Mouse (Mus musculus) limb, embryonic 13.5 days (tissue): ENCODE results near the gene 2310061I04Rik. TPM values are rescaled to one million over a fixed set of nuclear protein-coding genes. Genes with fewer than 3 reads are reported as not detected.
"Not testable (repeated sequence)": the region's sequence is repeated elsewhere in the genome, so short reads cannot be mapped to it uniquely, and the experiment has no call there.

Experiments used
- ATAC-seq: fragments of 200-750 bp; cut with Nextera tagmentation; 2 replicates; pipeline ENCODE4 v1.8.0; 2017; ENCODE audit warnings: low read depth, moderate number of reproducible peaks, moderate TSS enrichment; ENCODE audit not compliant: low FRiP score
- H3K27ac ChIP-seq: fragments of 300-500 bp; sonication (generic); 2 replicates; pipeline ENCODE4 v1.5.1; 2015; ENCODE audit warnings: inconsistent platforms, mild to moderate bottlenecking, moderate library complexity
- H3K27me3 ChIP-seq: fragments of 300-500 bp; sonication (generic); 2 replicates; pipeline ENCODE4 v1.6.1; 2015; ENCODE audit warnings: mild to moderate bottlenecking, inconsistent platforms
- H3K36me3 ChIP-seq: fragments of 300-500 bp; sonication (generic); 2 replicates; pipeline ENCODE4 v1.6.1; 2015; ENCODE audit warnings: inconsistent platforms, mild to moderate bottlenecking, moderate library complexity
- H3K4me1 ChIP-seq: fragments of 300-500 bp; sonication (generic); 2 replicates; pipeline ENCODE4 v1.6.1; 2015; ENCODE audit warnings: inconsistent platforms
- H3K4me2 ChIP-seq: fragments of 300-500 bp; sonication (generic); replicated peaks from 2 replicates; pipeline ENCODE4 v1.6.1; 2015; ENCODE audit warnings: inconsistent platforms, mild to moderate bottlenecking, moderate library complexity
- H3K4me3 ChIP-seq: fragments of 300-500 bp; sonication (generic); 2 replicates; pipeline ENCODE4 v1.5.1; 2015; ENCODE audit warnings: moderate library complexity, mild to moderate bottlenecking, inconsistent platforms
- H3K9ac ChIP-seq: fragments of 300-500 bp; sonication (generic); 2 replicates; pipeline ENCODE4 v1.6.1; 2015; ENCODE audit warnings: mild to moderate bottlenecking, inconsistent platforms
- H3K9me3 ChIP-seq: fragments of 300-500 bp; sonication (generic); 2 replicates; pipeline ENCODE4 v1.6.1; 2016; ENCODE audit warnings: inconsistent platforms
- WGBS: fragments of 180-500 bp; shearing (Covaris S2); methylation state at CpG from one replicate; pipeline ENCODE4 v1.1.7; 2015; 5-methylcytosine and 5-hydroxymethylcytosine counted together
- polyA plus RNA-seq: library from polyadenylated mRNA; unstranded; fragments of >200 nt; fragmentation: Nextera tagmentation; extraction: Ambion mirVana; gene quantifications from 2 replicates; pipeline ENCODE4 v1.2.1, GENCODE M21; 2015

2310061I04Rik gene
- 21.9 and 25.0 TPM in 2 replicates for polyA plus RNA-seq

DNA sequence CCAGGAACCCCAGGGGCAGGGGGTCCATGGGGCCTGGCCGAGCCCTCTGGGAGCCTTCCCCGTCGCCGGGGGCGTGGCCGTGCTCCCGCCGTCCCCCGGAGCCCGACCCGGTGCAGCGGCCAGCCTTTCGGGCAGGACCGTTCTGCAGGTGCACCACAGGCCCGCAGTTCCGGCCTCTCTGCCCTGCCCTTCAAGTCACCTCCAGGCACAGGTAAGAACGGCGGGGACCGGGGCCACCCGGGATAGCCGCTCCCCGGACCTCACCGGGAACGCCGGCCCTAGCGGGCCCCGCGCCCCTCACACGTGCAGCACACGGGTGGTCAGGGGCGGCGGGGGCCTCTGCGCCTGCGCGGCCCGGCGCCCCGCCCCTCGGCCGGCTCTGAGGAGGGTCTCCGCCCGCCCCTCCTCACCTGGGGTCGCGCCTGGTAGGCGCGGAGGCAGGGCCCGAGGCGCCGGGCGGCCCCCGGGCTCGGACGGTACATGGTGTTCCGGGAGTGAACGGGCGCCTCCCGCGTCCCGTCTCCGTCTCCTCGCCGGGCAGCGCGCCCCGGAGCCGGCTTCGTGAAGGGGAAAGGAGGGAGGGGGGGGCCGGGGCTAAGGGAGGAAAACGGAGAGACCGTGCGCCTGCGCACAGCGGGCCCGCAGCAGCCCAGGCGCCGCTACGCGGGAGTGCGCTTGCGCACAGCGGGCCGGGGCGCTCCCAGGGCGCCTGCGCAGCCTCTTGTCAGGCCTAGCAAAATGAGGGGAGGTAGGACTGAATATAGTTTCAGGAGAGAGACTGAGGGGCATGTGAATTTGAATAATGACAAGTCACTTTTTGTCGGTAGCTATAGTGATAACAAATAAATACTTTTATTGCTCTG lies at the start of gene 2310061I04Rik:
Gene 2310061I04Rik (minus strand): TSS at position 651 of the 863 bp plus-strand sequence.
- peak within 1 kb of the TSS; percentile 86 for H3K9ac ChIP-seq
- H3K4me3 ChIP-seq = peak within 1 kb of the TSS; percentile 81
- peak within 1 kb of the TSS; percentile 84 for H3K27ac ChIP-seq
- H3K4me2 ChIP-seq = peak within 1 kb of the TSS; percentile 100
- peaks cover 20% of the 10 kb centered on the region for H3K4me1 ChIP-seq
- under 1% methylated on average over 73 of the region's 86 CpGs for WGBS
- H3K9me3 ChIP-seq = no peaks in the 10 kb centered on the region
- H3K27me3 ChIP-seq = no peaks in the 10 kb centered on the region
- peaks cover 66% of the 10 kb centered on the region for H3K36me3 ChIP-seq
- peak; percentile 93 for ATAC-seq

GRCm38 (mm10) chr17:35939941-35940340 lies 42.7 kb upstream of the 2310061I04Rik start:
- no peak for ATAC-seq
- WGBS = 60% methylated on average over 1 of the region's 1 CpGs

DNA sequence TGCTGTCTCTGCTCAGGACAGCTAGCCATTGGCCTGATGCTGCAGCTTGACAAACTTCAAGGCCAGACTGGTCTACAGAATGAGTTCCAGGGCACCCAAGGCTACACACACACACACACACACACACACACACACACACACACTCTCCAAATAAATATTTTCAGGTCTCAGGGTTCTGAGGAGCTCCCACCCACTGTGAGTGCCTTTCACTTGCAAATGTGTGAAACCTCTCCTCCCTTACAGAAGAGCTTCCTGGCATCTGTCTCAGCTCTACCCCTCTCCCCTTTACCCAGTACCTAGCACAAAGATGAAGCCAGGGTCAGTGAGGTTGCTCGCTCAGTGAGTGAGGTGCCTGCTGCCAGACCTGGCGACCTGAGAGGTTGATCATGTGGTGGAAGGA lies 41.9 kb upstream of the 2310061I04Rik start:
- WGBS = 48% methylated on average over 2 of the region's 2 CpGs
- Histone ChIP-seq H3K4me2 (no peak overlapping the region), H3K4me1 (no peaks in the 10 kb centered on the region), H3K36me3 (no peaks in the 10 kb centered on the region), H3K27ac (no peak overlapping the region), H3K27me3 (no peaks in the 10 kb centered on the region), H3K9me3 (no peaks in the 10 kb centered on the region), H3K4me3 (no peak overlapping the region), H3K9ac (no peak overlapping the region)
- ATAC-seq = no peak

More at GRCm38 (mm10) chr17:35939941-35940340, 42.7 kb upstream of the 2310061I04Rik start:
- Histone ChIP-seq H3K4me2 (no peak overlapping the region), H3K4me3 (no peak overlapping the region), H3K4me1 (no peaks in the 10 kb centered on the region), H3K27me3 (no peaks in the 10 kb centered on the region), H3K27ac (no peak overlapping the region), H3K9me3 (no peaks in the 10 kb centered on the region), H3K36me3 (no peaks in the 10 kb centered on the region), H3K9ac (no peak overlapping the region)

- no peaks in the 10 kb centered on the region for H3K9me3 ChIP-seq
- no peak overlapping the region for H3K4me3 ChIP-seq
- H3K27ac ChIP-seq = no peak overlapping the region
- no peaks in the 10 kb centered on the region for H3K4me1 ChIP-seq
- H3K27me3 ChIP-seq = no peaks in the 10 kb centered on the region
- H3K4me2 ChIP-seq = no peak overlapping the region
- ATAC-seq = peak; percentile 48; the same call in 1 of the 2 replicates
- WGBS = 49% methylated on average over 2 of the region's 2 CpGs
- no peaks in the 10 kb centered on the region for H3K36me3 ChIP-seq
- no peak overlapping the region for H3K9ac ChIP-seq
These were observed 40.6 kb upstream of the 2310061I04Rik start for GRCm38 (mm10) chr17:35937700-35938348.

DNA sequence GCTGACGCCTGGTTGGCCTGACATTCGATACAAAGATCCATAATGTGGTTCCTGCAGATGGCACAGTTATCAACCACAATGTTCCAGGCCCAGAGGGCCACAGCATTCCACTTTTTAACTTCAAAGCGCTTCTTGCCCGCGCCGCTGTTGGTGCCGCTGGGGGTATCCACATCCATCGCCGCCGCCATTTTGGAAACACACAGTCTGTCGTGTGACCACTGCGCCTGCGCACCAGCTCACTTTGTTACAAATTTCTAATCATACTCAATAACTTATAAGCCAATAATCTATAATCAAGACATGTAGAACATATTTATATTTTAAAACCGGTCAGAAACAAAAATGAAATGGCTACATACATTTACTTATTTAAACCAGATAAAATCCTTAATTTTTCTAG lies 38.5 kb upstream of the 2310061I04Rik start:
- not testable (repeated sequence) for H3K9ac ChIP-seq, H3K9me3 ChIP-seq, H3K4me3 ChIP-seq, H3K4me2 ChIP-seq, H3K27ac ChIP-seq, H3K4me1 ChIP-seq, H3K36me3 ChIP-seq, H3K27me3 ChIP-seq, ATAC-seq
- WGBS = 86% methylated on average over 14 of the region's 14 CpGs

GRCm38 (mm10) chr17:35932608-35933007 lies 35.4 kb upstream of the 2310061I04Rik start:
- 96% methylated on average over 4 of the region's 4 CpGs for WGBS
- Histone ChIP-seq H3K9ac (no peak overlapping the region), H3K4me3 (no peak overlapping the region), H3K27me3 (no peaks in the 10 kb centered on the region), H3K27ac (no peak overlapping the region), H3K4me2 (no peak overlapping the region), H3K4me1 (no peaks in the 10 kb centered on the region), H3K9me3 (no peaks in the 10 kb centered on the region), H3K36me3 (peaks cover 41% of the 10 kb centered on the region)
- ATAC-seq = no peak

DNA sequence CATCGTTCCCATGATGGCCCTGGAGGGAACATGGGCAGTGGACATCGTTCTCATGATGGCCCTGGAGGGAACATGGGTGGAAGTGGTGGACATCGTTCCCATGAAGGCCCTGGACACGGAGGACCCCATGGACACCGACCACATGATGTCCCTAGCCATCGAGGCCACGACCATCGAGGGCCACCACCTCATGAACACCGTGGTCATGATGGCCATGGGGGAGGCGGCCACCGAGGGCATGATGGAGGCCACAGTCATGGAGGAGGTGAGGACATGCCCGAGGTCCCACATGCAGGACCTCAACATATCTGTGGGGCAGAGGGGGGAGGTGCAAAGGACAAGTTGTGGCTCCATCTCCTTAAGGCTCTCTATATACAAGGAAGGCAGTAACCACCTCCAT lies 33.4 kb upstream of the 2310061I04Rik start:
- H3K36me3 ChIP-seq = peaks cover 58% of the 10 kb centered on the region
- no peak overlapping the region for H3K9ac ChIP-seq
- 96% methylated on average over 12 of the region's 12 CpGs for WGBS
- H3K9me3 ChIP-seq = no peaks in the 10 kb centered on the region
- no peak overlapping the region for H3K4me3 ChIP-seq
- H3K4me1 ChIP-seq = no peaks in the 10 kb centered on the region
- no peaks in the 10 kb centered on the region for H3K27me3 ChIP-seq
- no peak overlapping the region for H3K27ac ChIP-seq
- no peak for ATAC-seq
- no peak overlapping the region for H3K4me2 ChIP-seq

GRCm38 (mm10) chr17:35929534-35929933 lies 32.3 kb upstream of the 2310061I04Rik start:
- H3K27me3 ChIP-seq = no peaks in the 10 kb centered on the region
- H3K4me2 ChIP-seq = no peak overlapping the region
- H3K9ac ChIP-seq = no peak overlapping the region
- no peak for ATAC-seq
- H3K4me1 ChIP-seq = no peaks in the 10 kb centered on the region
- H3K9me3 ChIP-seq = no peaks in the 10 kb centered on the region
- 93% methylated on average over 2 of the region's 2 CpGs for WGBS
- H3K4me3 ChIP-seq = no peak overlapping the region
- peaks cover 69% of the 10 kb centered on the region for H3K36me3 ChIP-seq
- H3K27ac ChIP-seq = no peak overlapping the region

GRCm38 (mm10) chr17:35927471-35927870 lies 30.2 kb upstream of the 2310061I04Rik start:
- Histone ChIP-seq H3K4me1 (no peaks in the 10 kb centered on the region), H3K4me2 (no peak overlapping the region), H3K27me3 (no peaks in the 10 kb centered on the region), H3K36me3 (peaks cover 87% of the 10 kb centered on the region), H3K9ac (no peak overlapping the region), H3K27ac (no peak overlapping the region), H3K9me3 (no peaks in the 10 kb centered on the region), H3K4me3 (no peak overlapping the region)
- ATAC-seq = no peak
- WGBS = 87% methylated on average over 1 of the region's 1 CpGs

DNA sequence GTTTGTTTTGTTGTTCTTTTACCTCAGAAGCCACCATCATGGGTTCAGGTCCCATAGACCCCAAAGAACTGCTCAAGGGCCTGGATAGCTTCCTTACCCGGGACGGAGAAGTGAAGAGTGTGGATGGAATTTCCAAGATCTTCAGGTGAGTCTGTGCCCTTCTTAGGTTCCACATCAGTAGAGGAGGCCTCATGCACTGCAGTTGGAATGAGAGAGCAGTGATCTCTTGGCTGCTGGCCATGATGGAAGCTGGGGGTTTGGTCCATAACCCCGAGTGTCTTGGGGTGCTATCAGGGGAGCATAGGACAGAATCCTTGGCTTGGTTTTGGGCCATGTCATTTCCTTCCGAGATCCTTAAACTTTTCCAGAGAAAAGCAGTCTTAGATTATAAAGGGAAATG lies 26.1 kb upstream of the 2310061I04Rik start:
- Histone ChIP-seq H3K27me3 (no peaks in the 10 kb centered on the region), H3K9ac (no peak overlapping the region), H3K36me3 (peaks cover 60% of the 10 kb centered on the region), H3K4me2 (no peak overlapping the region), H3K9me3 (no peaks in the 10 kb centered on the region), H3K4me3 (no peak overlapping the region), H3K27ac (no peak overlapping the region), H3K4me1 (peaks cover 22% of the 10 kb centered on the region)
- no peak for ATAC-seq
- whole genome bisulfite sequencing = 90% methylated on average over 4 of the region's 4 CpGs

GRCm38 (mm10) chr17:35922566-35922965 lies 25.3 kb upstream of the 2310061I04Rik start:
- no peak overlapping the region for H3K27ac ChIP-seq
- ATAC-seq = no peak
- H3K9ac ChIP-seq = no peak overlapping the region
- H3K4me2 ChIP-seq = no peak overlapping the region
- H3K36me3 ChIP-seq = peaks cover 53% of the 10 kb centered on the region
- WGBS = 83% methylated on average over 3 of the region's 3 CpGs
- peaks cover 22% of the 10 kb centered on the region for H3K4me1 ChIP-seq
- no peaks in the 10 kb centered on the region for H3K27me3 ChIP-seq
- H3K4me3 ChIP-seq = no peak overlapping the region
- no peaks in the 10 kb centered on the region for H3K9me3 ChIP-seq

DNA sequence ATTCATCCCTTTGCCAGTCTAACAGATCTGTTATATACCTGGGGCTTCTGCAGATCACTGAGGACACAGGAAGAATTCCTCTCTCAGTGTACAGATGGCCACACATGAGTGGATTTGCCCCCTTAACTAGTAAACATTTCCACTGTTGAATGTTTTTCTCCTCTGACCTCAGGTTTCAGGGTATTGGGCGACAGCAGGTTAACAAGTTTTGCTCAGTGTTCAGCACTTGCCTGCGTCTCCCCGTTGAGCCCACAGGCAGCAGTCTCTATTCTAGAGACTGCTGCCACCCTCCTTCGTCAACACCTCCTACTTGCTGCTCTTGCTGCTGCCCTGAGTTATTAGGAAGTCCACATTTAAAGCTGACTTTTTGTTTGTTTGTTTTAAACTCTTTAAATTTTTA lies 24.5 kb upstream of the 2310061I04Rik start:
- H3K36me3 ChIP-seq = peaks cover 45% of the 10 kb centered on the region

More for the DNA sequence above, 24.5 kb upstream of the 2310061I04Rik start:
- Histone ChIP-seq H3K9ac (no peak overlapping the region), H3K9me3 (no peaks in the 10 kb centered on the region), H3K27me3 (no peaks in the 10 kb centered on the region), H3K4me3 (no peak overlapping the region), H3K27ac (no peak overlapping the region), H3K4me1 (peaks cover 22% of the 10 kb centered on the region), H3K4me2 (no peak overlapping the region)
- WGBS = 82% methylated on average over 4 of the region's 4 CpGs
- ATAC-seq = no peak
